Mouse (Mus musculus) 3T3-L1 (cell line): ENCODE results near the gene Ndufaf7.

Source experiments
- DNase-seq: peaks from one replicate; pipeline ENCODE4 v3.0.0-alpha.2; 2015; ENCODE audit warnings: low read depth, low spot score

The Ndufaf7 gene

GRCm38 (mm10) chr17:78964387-78964786 is 27.5 kb downstream of the Ndufaf7 start:
- DNase-seq: no peak

GRCm38 (mm10) chr17:78966092-78966883 is 29.4 kb downstream of the Ndufaf7 start:
- no peak for DNase-seq

- no peak for DNase-seq
Observed at GRCm38 (mm10) chr17:78968500-78968899, 31.6 kb downstream of the Ndufaf7 start.

- peak; percentile 33 for DNase-seq
Observed at GRCm38 (mm10) chr17:78983166-78983565, 46.2 kb downstream of the Ndufaf7 start.

- DNase-seq: no peak
Observed at GRCm38 (mm10) chr17:78983736-78984135, 46.8 kb downstream of the Ndufaf7 start.

- no peak for DNase-seq
Observed at GRCm38 (mm10) chr17:78989015-78989414, 52.1 kb downstream of the Ndufaf7 start.

- DNase-seq: no peak
Observed at GRCm38 (mm10) chr17:78991549-78991948, 54.6 kb downstream of the Ndufaf7 start.

GRCm38 (mm10) chr17:78992303-78993027 is 55.5 kb downstream of the Ndufaf7 start:
- peak; percentile 7 for DNase-seq

GRCm38 (mm10) chr17:78993670-78994069 is 56.7 kb downstream of the Ndufaf7 start:
- no peak for DNase-seq

- no peak for DNase-seq
Observed at GRCm38 (mm10) chr17:78994382-78994781, 57.4 kb downstream of the Ndufaf7 start.

GRCm38 (mm10) chr17:78994931-78995820 is 58.2 kb downstream of the Ndufaf7 start:
- DNase-seq: peak; percentile 78
